Mouse (Mus musculus): ENCODE data around the gene Slc12a4.

- TF ChIP-seq GATA1 (IDR thresholded peaks at IDR 0.05; ENCODE audit: low read length) (no peak), TAL1 (IDR thresholded peaks at IDR 0.05; ENCODE audit: low read length) (no peak)
Observed at GRCm38 (mm10) chr8:105990856-105991387, 25.0 kb upstream of the Slc12a4 start, which contains the start of gene Dus2.

Measured in erythroblast, embryonic 14.5 days (primary cell).